Mouse (Mus musculus): ENCODE data around the gene Krt39. TPM values are rescaled to one million over a fixed set of nuclear protein-coding genes. Genes with fewer than 3 reads are reported as not detected.
A peak's percentile ranks its signal among the peaks of the same experiment; 100 is the strongest.

The Krt39 gene
- total RNA-seq, 2 experiments from 2014 or later: not detected

- no peak for DNase-seq (ENCODE audit: extremely low spot score in 1 of 2, low spot score in 1 of 2)
These were observed 47.7 kb downstream of the Krt39 start for GRCm38 (mm10) chr11:99473433-99473832.

DNA sequence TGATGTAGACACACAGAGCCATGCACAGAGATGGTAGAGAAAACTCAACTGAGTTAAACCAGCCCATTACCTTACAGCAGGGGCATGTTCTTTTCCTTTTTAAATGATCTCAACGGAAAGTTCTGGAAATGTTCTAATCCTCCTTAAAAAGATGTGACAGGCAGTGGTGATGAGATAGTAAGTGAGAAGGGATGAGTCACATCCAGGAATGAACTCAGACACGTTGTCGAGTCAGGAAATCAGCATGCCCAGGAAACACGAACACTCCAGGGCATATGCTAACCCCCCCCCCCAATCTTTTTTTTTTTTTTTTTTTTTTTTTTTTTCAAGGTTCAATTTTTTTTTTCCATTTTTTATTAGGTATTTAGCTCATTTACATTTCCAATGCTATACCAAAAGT lies 48.7 kb downstream of the Krt39 start:
- DNase-seq (ENCODE audit: extremely low spot score in 1 of 2, low spot score in 1 of 2): no peak

DNA sequence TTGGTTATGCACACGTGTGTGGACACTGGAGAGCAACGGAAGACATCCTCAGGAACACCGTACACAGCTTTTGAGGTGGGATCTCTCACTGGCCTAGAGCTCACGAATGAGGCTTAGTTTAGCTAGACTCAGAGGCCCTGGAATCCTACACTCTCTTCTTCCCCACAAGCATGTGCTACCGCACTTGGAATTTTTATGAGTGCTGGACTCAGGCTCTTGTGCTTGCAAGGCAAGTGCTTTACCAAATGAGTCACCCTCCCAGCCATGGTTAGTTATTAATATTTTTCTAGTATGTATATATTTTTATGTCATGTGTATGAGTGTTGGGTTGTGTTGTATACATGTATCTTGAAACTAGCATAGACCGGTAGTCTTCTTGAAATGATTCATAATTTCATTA lies 49.2 kb downstream of the Krt39 start:
- DNase-seq (ENCODE audit: extremely low spot score in 1 of 2, low spot score in 1 of 2): no peak

DNA sequence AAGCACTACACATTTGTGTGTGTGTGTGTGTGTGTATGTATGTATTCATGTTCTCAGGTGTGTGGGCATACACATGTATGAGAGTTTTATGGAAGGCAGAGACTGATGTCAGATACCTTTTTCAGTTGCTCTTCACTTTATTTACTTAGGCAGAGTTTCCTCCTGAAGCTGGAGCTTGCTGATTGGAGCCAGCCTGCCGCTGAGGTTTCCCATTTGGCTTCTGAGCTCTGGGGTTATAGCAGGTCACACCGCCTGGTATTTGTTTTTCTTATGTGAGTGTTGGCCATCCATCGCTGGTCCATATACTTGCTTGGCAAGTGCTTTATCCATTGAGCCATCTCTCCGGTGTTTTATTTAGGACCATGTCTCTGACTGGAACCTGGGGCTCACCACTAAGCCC lies 51.9 kb downstream of the Krt39 start:
- no peak for DNase-seq (ENCODE audit: extremely low spot score in 1 of 2, low spot score in 1 of 2)

DNA sequence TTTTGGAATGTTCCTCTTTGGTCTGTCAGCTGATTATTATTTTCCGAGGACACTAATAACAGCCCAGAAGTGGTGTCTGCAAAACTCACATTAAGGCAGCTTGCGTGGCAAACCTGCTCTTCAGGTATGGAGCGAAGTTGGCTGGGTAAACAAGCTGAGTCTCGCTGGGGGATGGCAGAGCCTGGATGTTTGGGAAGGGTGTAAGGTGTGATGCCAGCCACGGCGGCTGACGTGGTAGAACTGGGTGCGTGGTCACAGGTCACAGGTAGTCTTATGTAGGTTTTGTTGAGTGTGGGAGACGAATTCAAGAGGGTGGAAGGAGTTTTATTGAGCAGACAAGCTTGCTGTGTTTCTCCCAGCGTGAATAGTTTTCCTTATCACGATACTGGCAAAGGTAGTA lies 52.6 kb downstream of the Krt39 start:
- no peak for DNase-seq (ENCODE audit: extremely low spot score in 1 of 2, low spot score in 1 of 2)

GRCm38 (mm10) chr11:99466316-99466715 lies 54.8 kb downstream of the Krt39 start:
- no peak for DNase-seq (ENCODE audit: extremely low spot score in 1 of 2, low spot score in 1 of 2)

DNA sequence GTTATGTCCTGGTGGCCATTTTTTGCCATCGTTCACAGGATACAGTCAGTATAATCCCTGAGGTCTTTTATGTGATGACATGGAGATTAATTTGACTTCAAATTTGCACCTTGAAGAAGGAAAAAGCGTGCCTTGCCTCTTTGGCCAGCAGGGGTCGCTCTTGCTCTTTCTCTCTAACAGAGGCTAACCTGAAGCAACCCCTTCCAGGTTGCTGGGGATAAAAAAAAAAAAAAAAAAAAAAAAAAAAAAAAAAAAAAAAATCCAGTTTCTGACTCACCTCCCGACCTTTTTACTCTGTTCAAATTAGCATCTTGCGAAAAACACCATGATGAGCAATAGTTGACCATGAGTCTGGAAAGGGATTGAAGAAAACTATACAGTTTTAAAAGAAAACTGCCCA lies 56.3 kb downstream of the Krt39 start:
- peak; percentile 82 to 97 for DNase-seq (ENCODE audit: extremely low spot score in 1 of 2, low spot score in 1 of 2)

Other genes starting within 250 kb of the Krt39 start
- not detected for gene Krt24, start 236.1 kb downstream of the Krt39 start, total RNA-seq (2021)
- not detected for gene Krt25, start 198.4 kb downstream of the Krt39 start, total RNA-seq (2021)
- not detected for gene Krt26, start 183.4 kb downstream of the Krt39 start, total RNA-seq (2021)
- gene Krt27, start 170.2 kb downstream of the Krt39 start, total RNA-seq (2021): not detected
- under 1 TPM; 0.21 to 0.49 TPM for gene Krt28, start 146.4 kb downstream of the Krt39 start, total RNA-seq (2021)
- gene Krt10, start 132.0 kb downstream of the Krt39 start, total RNA-seq (2021): 10 to 100 TPM; 12.6 to 15.7 TPM
- gene Krt12, start 99.1 kb downstream of the Krt39 start, total RNA-seq (2021): 1 to 10 TPM in 1 of 2 experiments, under 1 TPM in 1; 0.89 to 1.4 TPM
- not detected for gene Krt20, start 83.2 kb downstream of the Krt39 start, total RNA-seq (2021)
- not detected for gene Krt23, start 28.2 kb downstream of the Krt39 start, total RNA-seq (2021)
- gene Krt40, start 21.8 kb upstream of the Krt39 start, total RNA-seq (2021): not detected
- gene Krtap3-3, start 29.5 kb upstream of the Krt39 start, total RNA-seq (2021): not detected
- not detected for gene Krtap3-2, start 35.5 kb upstream of the Krt39 start, total RNA-seq (2021)
- not detected for gene Gm11939, start 38.1 kb upstream of the Krt39 start, total RNA-seq (2021)
- not detected for gene Krtap3-1, start 45.3 kb upstream of the Krt39 start, total RNA-seq (2021)
- gene Krtap1-5, start 59.7 kb upstream of the Krt39 start, total RNA-seq (2021): not detected
- not detected for gene Krtap1-4, start 62.3 kb upstream of the Krt39 start, total RNA-seq (2021)
- not detected for gene Krtap1-3, start 70.0 kb upstream of the Krt39 start, total RNA-seq (2021)
- gene Krtap9-3, start 76.8 kb upstream of the Krt39 start, total RNA-seq (2021): not detected
- not detected for gene Gm11938, start 82.0 kb upstream of the Krt39 start, total RNA-seq (2021)
- gene Gm11937, start 88.9 kb upstream of the Krt39 start, total RNA-seq (2021): not detected
- gene Krtap2-4, start 93.5 kb upstream of the Krt39 start, total RNA-seq (2021): not detected
- not detected for gene Gm11562, start 99.1 kb upstream of the Krt39 start, total RNA-seq (2021)
- not detected for gene Krtap4-1, start 106.9 kb upstream of the Krt39 start, total RNA-seq (2021)
- not detected for gene Krtap4-2, start 113.7 kb upstream of the Krt39 start, total RNA-seq (2021)
- not detected for gene Krtap4-7, start 122.8 kb upstream of the Krt39 start, total RNA-seq (2021)
- not detected for gene Gm11555, start 128.9 kb upstream of the Krt39 start, total RNA-seq (2021)
- gene Gm11563, start 137.6 kb upstream of the Krt39 start, total RNA-seq (2021): not detected
- not detected for gene Krtap4-6, start 144.6 kb upstream of the Krt39 start, total RNA-seq (2021)
- gene Gm14190, start 169.4 kb upstream of the Krt39 start, total RNA-seq (2021): not detected
- not detected for gene Gm14180, start 213.0 kb upstream of the Krt39 start, total RNA-seq (2021)

All from layer of hippocampus, postnatal 25 days (tissue).